Mouse (Mus musculus): ENCODE data around the gene Dnttip2.

The Dnttip2 gene

GRCm38 (mm10) chr3:122324528-122324927 is 50.3 kb downstream of the Dnttip2 start:
- DNase-seq (ENCODE audit: low spot score in 2 of 2): no peak

DNA sequence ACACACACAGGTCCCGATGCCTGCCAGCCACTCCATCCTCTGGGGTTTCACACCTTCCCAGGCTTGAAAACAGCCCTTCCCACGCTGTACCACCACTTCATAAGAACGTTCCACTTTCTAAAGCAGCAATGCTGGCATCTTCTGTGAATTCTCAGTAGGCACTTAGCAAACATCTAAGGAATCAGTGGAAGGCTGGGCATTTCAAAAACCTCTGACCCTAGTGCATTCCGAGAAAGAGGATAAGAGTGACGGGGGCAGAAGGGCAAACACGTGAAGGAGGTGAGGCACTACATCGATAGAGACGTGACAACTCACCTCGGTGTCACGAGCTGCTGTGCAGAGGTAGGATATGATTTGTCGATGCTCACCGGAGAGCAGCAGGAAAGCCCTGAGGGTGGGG is 56.3 kb downstream of the Dnttip2 start:
- no peak for DNase-seq (ENCODE audit: low spot score in 2 of 2)

GRCm38 (mm10) chr3:122333493-122333892 is 59.3 kb downstream of the Dnttip2 start:
- DNase-seq (ENCODE audit: low spot score in 2 of 2): no peak

DNA sequence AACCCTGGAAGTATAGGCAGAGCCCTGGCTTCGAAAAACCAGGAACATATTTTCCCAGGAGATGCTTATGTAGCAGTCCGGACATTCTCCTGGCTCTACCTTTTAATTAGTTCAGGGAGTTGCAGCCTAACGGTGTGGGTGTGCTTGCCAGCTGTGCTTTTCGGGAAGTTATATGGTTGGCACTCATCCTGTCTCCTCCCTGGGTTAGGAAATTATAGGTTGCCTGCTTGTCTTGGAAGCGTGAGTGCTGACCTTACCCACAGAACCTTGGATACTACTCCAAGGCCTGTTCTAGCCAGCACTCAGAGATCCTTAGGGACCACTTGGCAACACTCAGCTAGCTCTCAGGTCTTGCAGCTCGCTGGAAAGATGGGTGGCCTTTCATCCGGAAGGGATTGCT is 59.7 kb downstream of the Dnttip2 start:
- DNase-seq (ENCODE audit: low spot score in 2 of 2): no peak

DNA sequence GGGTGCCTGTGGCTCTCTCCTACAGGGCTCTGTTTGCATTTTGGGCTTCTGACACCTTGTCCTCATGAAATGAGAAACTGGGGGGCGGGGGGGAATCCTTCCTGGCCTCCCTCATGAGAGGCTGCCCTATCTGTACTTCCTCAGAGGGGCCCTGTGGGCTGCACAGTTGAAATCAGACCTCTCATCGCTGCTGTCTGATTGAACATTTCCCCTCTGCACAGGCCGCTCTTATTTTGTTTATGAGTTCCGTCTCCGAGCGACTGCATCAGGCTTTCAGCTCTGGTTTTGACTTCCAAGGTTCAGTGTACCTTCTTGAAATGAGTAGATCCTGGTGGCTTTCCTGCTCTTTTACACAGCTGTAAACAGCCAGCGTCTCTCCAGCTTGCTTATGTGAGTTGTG is 60.2 kb downstream of the Dnttip2 start:
- DNase-seq (ENCODE audit: low spot score in 2 of 2): no peak
